Mouse (Mus musculus): ENCODE measurements around the gene 2010111I01Rik. TPM values are rescaled to one million over a fixed set of nuclear protein-coding genes. Genes with fewer than 3 reads are reported as not detected.
"Not testable (repeated sequence)": the region's sequence is repeated elsewhere in the genome, so short reads cannot be mapped to it uniquely, and the experiment has no call there.

The 2010111I01Rik gene
- total RNA-seq, 1 experiment = 58.3 TPM

DNA sequence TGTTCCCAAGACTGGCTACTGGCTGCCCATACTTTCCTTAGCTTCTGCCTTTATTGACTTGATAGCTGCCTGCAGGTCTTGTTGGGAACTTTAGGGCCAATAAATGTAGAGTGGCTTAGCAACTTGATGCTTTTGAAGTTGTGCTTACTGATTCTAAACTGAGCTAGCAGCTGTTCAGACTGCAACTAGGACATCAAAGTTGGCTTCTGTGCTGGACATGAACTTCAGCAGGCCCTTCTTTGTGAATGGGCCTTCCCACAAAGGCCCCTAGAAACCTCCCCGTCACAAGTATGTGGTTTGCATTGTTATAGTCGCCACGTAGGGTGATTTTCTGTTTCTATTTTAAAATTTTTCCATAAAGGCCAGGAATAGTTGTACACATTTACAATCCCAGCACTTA is 19.8 kb downstream of the 2010111I01Rik start:
- Histone ChIP-seq H3K4me3 (ENCODE audit: insufficient read depth in 1 of 2, low read depth in 1 of 2, low read length in 2 of 2, poor library complexity in 1 of 2, severe bottlenecking in 1 of 2) (no peak overlapping the region), H3K27ac (ENCODE audit: insufficient read depth, low read depth, low read length, poor library complexity, severe bottlenecking) (no peak overlapping the region), H3K9ac (ENCODE audit: insufficient read depth, low read depth, low read length, poor library complexity, severe bottlenecking) (no peak overlapping the region), H3K9me3 (ENCODE audit: control insufficient read depth, insufficient read depth, low read depth, low read length) (no peaks in the 10 kb centered on the region), H3K36me3 (ENCODE audit: control insufficient read depth, insufficient read depth, low read length, poor library complexity, severe bottlenecking) (no peaks in the 10 kb centered on the region), H3K4me1 (ENCODE audit: control insufficient read depth in 2 of 2, insufficient read depth in 2 of 2, low read length in 2 of 2, poor library complexity in 1 of 2) (no peaks in the 10 kb centered on the region)
- TF ChIP-seq ZC3H11A (IDR thresholded peaks at IDR 0.05; ENCODE audit: borderline replicate concordance, low read depth, low read length) (no peak), HCFC1 (IDR thresholded peaks at IDR 0.05; ENCODE audit: borderline replicate concordance, insufficient read depth, low read length) (no peak), CHD2 (IDR thresholded peaks at IDR 0.05; ENCODE audit: low read depth, low read length) (no peak), ZNF384 (IDR thresholded peaks at IDR 0.05; ENCODE audit: low read depth, low read length) (no peak), MAFK (IDR thresholded peaks at IDR 0.05; ENCODE audit: insufficient read depth, low read depth, low read length) (no peak)
- DNase-seq (ENCODE audit: low read depth, low spot score) = no peak
- in situ Hi-C loops (cut with MboI; ENCODE audit: low sequenced_read_pairs in 2 of 2, unreplicated experiment in 2 of 2) = no loop called here

DNA sequence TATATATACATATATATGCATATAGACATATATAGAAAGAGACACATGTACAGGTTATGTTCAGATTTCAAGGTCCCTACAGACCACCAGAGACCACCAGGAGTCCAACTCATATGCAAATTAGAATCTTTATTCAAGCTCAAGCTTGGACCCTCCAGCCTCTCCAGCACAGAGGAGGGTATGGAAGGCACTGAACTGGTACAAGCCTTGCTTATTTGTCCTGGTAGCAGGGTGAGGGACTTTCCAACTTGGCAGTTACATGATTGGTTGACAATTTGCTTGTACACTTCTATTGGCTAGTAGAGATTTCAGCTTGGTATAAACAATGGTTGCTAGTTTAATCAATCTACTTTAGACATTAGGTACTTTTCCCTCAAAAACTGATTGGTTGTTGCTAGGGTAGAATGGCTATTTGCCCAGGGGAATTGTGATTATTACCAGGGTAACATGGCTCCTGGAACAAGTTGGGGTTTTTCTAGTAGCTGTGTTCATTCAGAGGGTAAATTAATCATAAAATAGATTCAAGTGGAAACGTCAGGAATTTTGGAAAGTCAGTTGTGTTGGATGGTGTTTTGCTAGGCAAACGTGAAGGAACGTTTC is 25.3 kb downstream of the 2010111I01Rik start:
- no peak for TF ChIP-seq ZC3H11A (IDR thresholded peaks at IDR 0.05; ENCODE audit: borderline replicate concordance, low read depth, low read length)
- no peak for TF ChIP-seq ZNF384 (IDR thresholded peaks at IDR 0.05; ENCODE audit: low read depth, low read length)
- TF ChIP-seq CHD2 (IDR thresholded peaks at IDR 0.05; ENCODE audit: low read depth, low read length) = no peak
- TF ChIP-seq MAFK (IDR thresholded peaks at IDR 0.05; ENCODE audit: insufficient read depth, low read depth, low read length) = no peak
- no peak for TF ChIP-seq HCFC1 (IDR thresholded peaks at IDR 0.05; ENCODE audit: borderline replicate concordance, insufficient read depth, low read length)
- H3K36me3 ChIP-seq (ENCODE audit: control insufficient read depth, insufficient read depth, low read length, poor library complexity, severe bottlenecking) = no peaks in the 10 kb centered on the region

DNA sequence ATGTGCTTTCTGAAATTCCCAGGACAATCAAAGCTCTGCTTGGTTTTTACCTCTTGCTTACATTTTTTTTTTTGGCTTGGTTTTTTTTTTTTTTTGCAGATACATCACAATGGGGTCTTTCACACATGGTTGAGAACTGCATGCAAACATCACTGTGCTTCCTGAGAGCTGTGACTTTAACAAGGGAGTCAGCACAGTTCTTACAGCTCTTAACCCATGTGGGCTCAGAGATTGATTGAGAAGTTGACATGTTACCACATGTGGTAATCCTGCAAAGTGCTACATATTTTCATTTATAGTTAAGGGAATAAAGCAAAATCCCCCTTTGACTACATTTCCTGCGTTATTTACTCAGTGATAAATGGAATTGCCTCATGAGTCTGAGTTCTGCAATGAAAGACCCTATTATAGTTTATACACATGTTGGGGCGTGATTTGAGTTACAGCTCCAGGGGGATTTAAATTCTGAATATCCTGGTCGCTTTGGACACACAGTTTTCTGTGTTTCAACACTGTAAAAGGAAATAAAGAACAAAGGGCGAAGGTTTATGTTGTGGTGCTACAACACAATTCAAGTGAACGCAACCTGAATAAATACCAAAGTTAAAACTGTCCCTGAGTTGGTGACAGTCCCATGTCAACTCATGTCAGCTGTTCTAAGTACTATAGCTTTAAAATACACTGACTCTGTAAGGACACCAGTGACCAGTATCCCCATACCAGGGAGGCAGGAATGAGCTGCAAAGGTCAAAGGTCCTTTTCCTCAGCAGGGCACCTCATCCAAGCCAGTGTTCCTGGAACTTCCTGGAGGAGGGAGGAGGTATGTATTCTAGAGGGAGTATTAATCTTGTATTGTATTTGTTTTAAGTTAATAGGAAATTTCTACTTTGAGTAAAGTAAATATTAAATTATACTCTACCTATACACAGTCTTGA is 29.1 kb downstream of the 2010111I01Rik start:
- in situ Hi-C loops (cut with MboI; ENCODE audit: low sequenced_read_pairs in 2 of 2, unreplicated experiment in 2 of 2) = no loop called here
- TF ChIP-seq ZC3H11A (IDR thresholded peaks at IDR 0.05; ENCODE audit: borderline replicate concordance, low read depth, low read length) = no peak
- TF ChIP-seq ZNF384 (IDR thresholded peaks at IDR 0.05; ENCODE audit: low read depth, low read length) = no peak
- no peak for TF ChIP-seq HCFC1 (IDR thresholded peaks at IDR 0.05; ENCODE audit: borderline replicate concordance, insufficient read depth, low read length)
- TF ChIP-seq CHD2 (IDR thresholded peaks at IDR 0.05; ENCODE audit: low read depth, low read length) = no peak
- no peak for TF ChIP-seq MAFK (IDR thresholded peaks at IDR 0.05; ENCODE audit: insufficient read depth, low read depth, low read length)
- no peak for DNase-seq (ENCODE audit: low read depth, low spot score)
- H3K9ac ChIP-seq (ENCODE audit: insufficient read depth, low read depth, low read length, poor library complexity, severe bottlenecking) = no peak overlapping the region
- no peaks in the 10 kb centered on the region for H3K9me3 ChIP-seq (ENCODE audit: control insufficient read depth, insufficient read depth, low read depth, low read length)
- H3K4me3 ChIP-seq (ENCODE audit: insufficient read depth in 1 of 2, low read depth in 1 of 2, low read length in 2 of 2, poor library complexity in 1 of 2, severe bottlenecking in 1 of 2) = no peak overlapping the region
- no peak overlapping the region for H3K27ac ChIP-seq (ENCODE audit: insufficient read depth, low read depth, low read length, poor library complexity, severe bottlenecking)
- H3K36me3 ChIP-seq (ENCODE audit: control insufficient read depth, insufficient read depth, low read length, poor library complexity, severe bottlenecking) = no peaks in the 10 kb centered on the region
- H3K4me1 ChIP-seq (ENCODE audit: control insufficient read depth in 2 of 2, insufficient read depth in 2 of 2, low read length in 2 of 2, poor library complexity in 1 of 2) = no peaks in the 10 kb centered on the region

More for the DNA sequence above, 25.3 kb downstream of the 2010111I01Rik start:
- in situ Hi-C loops (cut with MboI; ENCODE audit: low sequenced_read_pairs in 2 of 2, unreplicated experiment in 2 of 2) = no loop called here
- Histone ChIP-seq H3K27ac (ENCODE audit: insufficient read depth, low read depth, low read length, poor library complexity, severe bottlenecking) (no peak overlapping the region), H3K9me3 (ENCODE audit: control insufficient read depth, insufficient read depth, low read depth, low read length) (no peaks in the 10 kb centered on the region), H3K4me1 (ENCODE audit: control insufficient read depth in 2 of 2, insufficient read depth in 2 of 2, low read length in 2 of 2, poor library complexity in 1 of 2) (no peaks in the 10 kb centered on the region), H3K4me3 (ENCODE audit: insufficient read depth in 1 of 2, low read depth in 1 of 2, low read length in 2 of 2, poor library complexity in 1 of 2, severe bottlenecking in 1 of 2) (no peak overlapping the region), H3K9ac (ENCODE audit: insufficient read depth, low read depth, low read length, poor library complexity, severe bottlenecking) (no peak overlapping the region)
- DNase-seq (ENCODE audit: low read depth, low spot score) = no peak

- Histone ChIP-seq H3K27ac (ENCODE audit: insufficient read depth, low read depth, low read length, poor library complexity, severe bottlenecking) (no peak overlapping the region), H3K4me3 (ENCODE audit: insufficient read depth in 1 of 2, low read depth in 1 of 2, low read length in 2 of 2, poor library complexity in 1 of 2, severe bottlenecking in 1 of 2) (no peak overlapping the region), H3K9ac (ENCODE audit: insufficient read depth, low read depth, low read length, poor library complexity, severe bottlenecking) (no peak overlapping the region), H3K4me1 (ENCODE audit: control insufficient read depth in 2 of 2, insufficient read depth in 2 of 2, low read length in 2 of 2, poor library complexity in 1 of 2) (no peaks in the 10 kb centered on the region), H3K9me3 (ENCODE audit: control insufficient read depth, insufficient read depth, low read depth, low read length) (no peaks in the 10 kb centered on the region), H3K36me3 (ENCODE audit: control insufficient read depth, insufficient read depth, low read length, poor library complexity, severe bottlenecking) (no peaks in the 10 kb centered on the region)
- TF ChIP-seq CHD2 (IDR thresholded peaks at IDR 0.05; ENCODE audit: low read depth, low read length) (no peak), ZNF384 (IDR thresholded peaks at IDR 0.05; ENCODE audit: low read depth, low read length) (no peak), MAFK (IDR thresholded peaks at IDR 0.05; ENCODE audit: insufficient read depth, low read depth, low read length) (no peak), ZC3H11A (IDR thresholded peaks at IDR 0.05; ENCODE audit: borderline replicate concordance, low read depth, low read length) (no peak), HCFC1 (IDR thresholded peaks at IDR 0.05; ENCODE audit: borderline replicate concordance, insufficient read depth, low read length) (no peak)
- in situ Hi-C loops (cut with MboI; ENCODE audit: low sequenced_read_pairs in 2 of 2, unreplicated experiment in 2 of 2) = no loop called here
- DNase-seq (ENCODE audit: low read depth, low spot score) = no peak
These were observed 32.1 kb downstream of the 2010111I01Rik start for GRCm38 (mm10) chr13:62996767-62997166.

DNA sequence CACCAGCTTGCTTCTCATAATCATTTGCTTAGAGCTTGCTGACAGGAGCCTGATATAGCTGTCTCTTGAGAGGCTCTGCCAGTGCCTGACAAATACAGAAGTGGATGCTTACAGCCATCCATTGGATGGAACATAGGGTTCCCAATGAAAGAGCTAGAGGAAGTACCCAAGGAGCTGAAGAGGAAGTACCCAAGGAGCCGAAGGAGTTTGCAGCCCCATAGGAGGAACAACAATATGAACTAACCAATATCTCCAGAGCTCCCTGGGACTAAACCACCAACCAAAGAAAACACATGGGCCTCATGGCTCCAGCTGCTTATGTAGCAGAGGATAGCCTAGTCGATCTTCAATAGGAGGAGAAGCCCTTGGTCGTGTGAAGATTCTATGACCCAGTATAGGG is 42.8 kb downstream of the 2010111I01Rik start:
- H3K4me1 ChIP-seq (ENCODE audit: control insufficient read depth in 2 of 2, insufficient read depth in 2 of 2, low read length in 2 of 2, poor library complexity in 1 of 2); DNase-seq (ENCODE audit: low read depth, low spot score); H3K9me3 ChIP-seq (ENCODE audit: control insufficient read depth, insufficient read depth, low read depth, low read length); H3K36me3 ChIP-seq (ENCODE audit: control insufficient read depth, insufficient read depth, low read length, poor library complexity, severe bottlenecking); H3K9ac ChIP-seq (ENCODE audit: insufficient read depth, low read depth, low read length, poor library complexity, severe bottlenecking); in situ Hi-C loops (cut with MboI; ENCODE audit: low sequenced_read_pairs in 2 of 2, unreplicated experiment in 2 of 2); H3K4me3 ChIP-seq (ENCODE audit: insufficient read depth in 1 of 2, low read depth in 1 of 2, low read length in 2 of 2, poor library complexity in 1 of 2, severe bottlenecking in 1 of 2); H3K27ac ChIP-seq (ENCODE audit: insufficient read depth, low read depth, low read length, poor library complexity, severe bottlenecking): not testable (repeated sequence)
